Mouse (Mus musculus) heart, postnatal 0 days (tissue): Measurements from ENCODE around the gene Adarb1. TPM values are rescaled to one million over a fixed set of nuclear protein-coding genes. Genes with fewer than 3 reads are reported as not detected.

Experiments used
- ATAC-seq: fragments of 200-750 bp; cut with Nextera tagmentation; 2 replicates; pipeline ENCODE4 v1.8.0; 2017; ENCODE audit warnings: low read depth, moderate number of reproducible peaks, moderate library complexity; ENCODE audit not compliant: insufficient read depth
- DNase-seq: peaks from one replicate; pipeline ENCODE4 v3.0.0-alpha.2; 2016; ENCODE audit warnings: low spot score
- H3K27ac ChIP-seq: fragments of 300-500 bp; sonication (generic); 2 replicates; pipeline ENCODE4 v1.5.1; 2014; ENCODE audit warnings: low read depth, mild to moderate bottlenecking
- H3K27me3 ChIP-seq: fragments of 300-500 bp; sonication (generic); 2 replicates; pipeline ENCODE4 v1.6.1; 2014; ENCODE audit warnings: low read length, mixed read lengths; ENCODE audit not compliant: control insufficient read depth, insufficient read depth
- H3K36me3 ChIP-seq: fragments of 300-500 bp; sonication (generic); replicated peaks from 2 replicates; pipeline ENCODE4 v1.6.1; 2014; ENCODE audit warnings: low read length, mixed read lengths; ENCODE audit not compliant: control insufficient read depth, insufficient read depth
- H3K4me1 ChIP-seq: fragments of 300-500 bp; sonication (generic); 2 replicates; pipeline ENCODE4 v1.6.1; 2014; ENCODE audit warnings: antibody characterized with exemption; ENCODE audit not compliant: control insufficient read depth, insufficient read depth
- H3K4me2 ChIP-seq: fragments of 300-500 bp; sonication (generic); 2 replicates; pipeline ENCODE4 v1.6.1; 2014; ENCODE audit warnings: low read depth, mild to moderate bottlenecking, low read length, moderate library complexity
- H3K4me3 ChIP-seq: fragments of 300-500 bp; sonication (generic); 2 replicates; pipeline ENCODE4 v1.5.1; 2014; ENCODE audit warnings: low read depth, low read length
- H3K9ac ChIP-seq: fragments of 300-500 bp; sonication (generic); replicated peaks from 2 replicates; pipeline ENCODE4 v1.6.1; 2014; ENCODE audit warnings: low read depth, low read length, mixed read lengths
- H3K9me3 ChIP-seq: fragments of 300-500 bp; sonication (generic); replicated peaks from 2 replicates; pipeline ENCODE4 v1.6.1; 2016; ENCODE audit warnings: low read length; ENCODE audit not compliant: control insufficient read depth
- CTCF ChIP-seq: IDR thresholded peaks from 2 replicates; pipeline ENCODE4 v1.5.1; 2016; ENCODE audit warnings: antibody characterized with exemption, control low read depth, low read depth
- EP300 ChIP-seq: IDR thresholded peaks from 2 replicates; pipeline ENCODE4 v1.6.1; 2016; ENCODE audit warnings: antibody characterized with exemption, low read depth
- WGBS: fragments of 180-500 bp; shearing (Covaris S2); extraction: QIAGEN DNeasy Blood & Tissue Kit; methylation state at CpG from one replicate; pipeline ENCODE4 v1.1.7; 2014; 5-methylcytosine and 5-hydroxymethylcytosine counted together
- polyA plus RNA-seq: library from polyadenylated mRNA; unstranded; fragments of >200 nt; fragmentation: Nextera tagmentation; extraction: Ambion mirVana; gene quantifications from 2 replicates; pipeline ENCODE4 v1.2.1, GENCODE M21; 2015
- total RNA-seq: library from RNA; depleted of rRNA; stranded (reverse); fragments of >200 nt; gene quantifications from 2 replicates; pipeline ENCODE4 v1.2.3, GENCODE M21; 2014; ENCODE audit warnings: low replicate concordance

Gene Adarb1
- total and polyA plus RNA-seq, 2 experiments from 2014 or later = 7.8 to 23.7 TPM

- ATAC-seq = peak; percentile 57
- 2% methylated on average over 4 of the region's 4 CpGs for WGBS
- no peak overlapping the region for H3K27ac ChIP-seq
These were observed 165.3 kb downstream of the Adarb1 start for GRCm38 (mm10) chr10:77252790-77253189.

GRCm38 (mm10) chr10:77251784-77252539 is 166.1 kb downstream of the Adarb1 start:
- DNase-seq (no peak), ATAC-seq (peak; percentile 32)
- Histone ChIP-seq H3K9me3 (no peaks in the 10 kb centered on the region), H3K27ac (peak overlapping the region; percentile 76), H3K36me3 (no peaks in the 10 kb centered on the region), H3K4me3 (peak overlapping the region; percentile 21), H3K27me3 (no peaks in the 10 kb centered on the region), H3K4me1 (peaks cover 14% of the 10 kb centered on the region), H3K4me2 (peak overlapping the region; percentile 53), H3K9ac (peak overlapping the region; percentile 37; the same call in 1 of the 2 replicates)
- 36% methylated on average over 18 of the region's 18 CpGs for WGBS
- TF ChIP-seq CTCF (no peak), EP300 (no peak)

More at GRCm38 (mm10) chr10:77252790-77253189, 165.3 kb downstream of the Adarb1 start:
- no peaks in the 10 kb centered on the region for H3K27me3 ChIP-seq
- no peaks in the 10 kb centered on the region for H3K36me3 ChIP-seq
- no peak overlapping the region for H3K4me2 ChIP-seq
- no peak overlapping the region for H3K9ac ChIP-seq
- peaks cover 14% of the 10 kb centered on the region for H3K4me1 ChIP-seq
- H3K4me3 ChIP-seq = no peak overlapping the region
- no peak for TF ChIP-seq EP300
- peak; percentile 99 for TF ChIP-seq CTCF
- DNase-seq = peak; percentile 81
- no peaks in the 10 kb centered on the region for H3K9me3 ChIP-seq

- no peak for DNase-seq
- TF ChIP-seq EP300 (no peak), CTCF (peak; percentile 23; the same call in 1 of the 2 replicates)
- ATAC-seq = no peak; the same call in 1 of the 2 replicates
- Histone ChIP-seq H3K27me3 (no peaks in the 10 kb centered on the region), H3K4me2 (peak overlapping the region; percentile 53), H3K9me3 (no peaks in the 10 kb centered on the region), H3K4me1 (peaks cover 14% of the 10 kb centered on the region), H3K9ac (peak overlapping the region; percentile 37; the same call in 1 of the 2 replicates), H3K36me3 (no peaks in the 10 kb centered on the region), H3K27ac (peak overlapping the region; percentile 76), H3K4me3 (peak overlapping the region; percentile 21)
- WGBS = 51% methylated on average over 18 of the region's 18 CpGs
These were observed 166.8 kb downstream of the Adarb1 start for GRCm38 (mm10) chr10:77251223-77251783.

GRCm38 (mm10) chr10:77247707-77248106 is 170.4 kb downstream of the Adarb1 start:
- DNase-seq (no peak), ATAC-seq (no peak)
- H3K4me3 ChIP-seq = no peak overlapping the region
- TF ChIP-seq EP300 = no peak
- TF ChIP-seq CTCF = no peak
- H3K27ac ChIP-seq = no peak overlapping the region
- 67% methylated on average over 7 of the region's 7 CpGs for WGBS
- no peak overlapping the region for H3K9ac ChIP-seq
- H3K4me1 ChIP-seq = peaks cover 14% of the 10 kb centered on the region
- no peaks in the 10 kb centered on the region for H3K36me3 ChIP-seq
- H3K4me2 ChIP-seq = no peak overlapping the region
- no peaks in the 10 kb centered on the region for H3K9me3 ChIP-seq
- no peaks in the 10 kb centered on the region for H3K27me3 ChIP-seq

- Histone ChIP-seq H3K4me1 (peaks cover 7% of the 10 kb centered on the region), H3K27ac (no peak overlapping the region), H3K9ac (no peak overlapping the region), H3K4me3 (no peak overlapping the region), H3K9me3 (no peaks in the 10 kb centered on the region), H3K4me2 (no peak overlapping the region), H3K36me3 (no peaks in the 10 kb centered on the region), H3K27me3 (no peaks in the 10 kb centered on the region)
- ATAC-seq = no peak
- 73% methylated on average over 5 of the region's 5 CpGs for WGBS
- DNase-seq = no peak
- TF ChIP-seq EP300 (no peak), CTCF (no peak)
These were observed 171.0 kb downstream of the Adarb1 start for GRCm38 (mm10) chr10:77247048-77247447.

GRCm38 (mm10) chr10:77244777-77245176 is 173.3 kb downstream of the Adarb1 start:
- 90% methylated on average over 6 of the region's 6 CpGs for WGBS
- Histone ChIP-seq H3K27ac (no peak overlapping the region), H3K4me3 (no peak overlapping the region), H3K9ac (no peak overlapping the region), H3K4me1 (no peaks in the 10 kb centered on the region), H3K36me3 (no peaks in the 10 kb centered on the region), H3K9me3 (no peaks in the 10 kb centered on the region), H3K4me2 (no peak overlapping the region), H3K27me3 (no peaks in the 10 kb centered on the region)
- DNase-seq = no peak
- TF ChIP-seq EP300 (no peak), CTCF (no peak)
- no peak for ATAC-seq
